Mouse (Mus musculus): ENCODE measurements around the gene Akr7a5.

Akr7a5 gene

GRCm38 (mm10) chr4:139301780-139302179 is 8.8 kb upstream of the Akr7a5 start:
- no peak for DNase-seq

GRCm38 (mm10) chr4:139302241-139302640 is 8.3 kb upstream of the Akr7a5 start:
- no peak for DNase-seq

- DNase-seq = no peak
Observed at GRCm38 (mm10) chr4:139305521-139305920, 5.0 kb upstream of the Akr7a5 start.

DNA sequence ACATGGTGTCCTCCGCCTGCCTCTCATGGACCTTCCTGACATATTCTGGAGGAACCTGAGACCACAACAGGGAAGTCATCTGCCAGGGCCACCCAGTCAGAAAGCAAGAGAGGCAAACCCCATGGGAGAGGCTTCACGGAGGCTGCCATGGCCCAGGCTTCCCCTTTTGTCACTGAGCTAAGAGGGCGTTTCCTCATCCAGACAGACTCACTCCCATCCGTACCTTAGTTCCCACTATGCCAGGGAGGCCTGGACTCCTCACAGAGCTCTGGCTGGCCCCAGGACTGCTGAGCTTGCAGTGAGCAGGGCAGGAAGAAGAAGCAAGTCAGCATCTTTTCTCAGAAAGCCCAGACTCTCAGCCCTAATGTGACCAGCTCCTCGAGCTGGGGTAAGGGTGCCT is 2.6 kb upstream of the Akr7a5 start:
- DNase-seq = no peak

DNA sequence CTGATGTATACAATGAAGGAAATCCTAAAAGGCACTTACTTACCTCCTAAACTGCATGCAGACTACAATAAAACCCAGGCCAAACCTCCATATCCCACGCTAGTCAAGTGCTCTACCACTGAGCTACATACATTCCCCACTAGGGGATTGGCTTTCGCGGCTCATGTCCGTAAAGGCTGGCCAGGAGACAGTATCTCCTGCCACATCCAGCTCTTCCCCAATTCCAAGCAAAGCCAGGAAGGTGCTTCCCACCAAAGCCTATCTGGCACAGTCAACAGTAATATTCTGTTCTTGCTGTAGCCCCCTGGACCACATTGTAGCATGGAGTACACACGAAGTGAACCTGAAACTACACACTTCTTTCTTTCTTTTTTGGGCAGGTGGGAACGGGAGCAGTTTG is 893 bp upstream of the Akr7a5 start:
- no peak for DNase-seq

DNA sequence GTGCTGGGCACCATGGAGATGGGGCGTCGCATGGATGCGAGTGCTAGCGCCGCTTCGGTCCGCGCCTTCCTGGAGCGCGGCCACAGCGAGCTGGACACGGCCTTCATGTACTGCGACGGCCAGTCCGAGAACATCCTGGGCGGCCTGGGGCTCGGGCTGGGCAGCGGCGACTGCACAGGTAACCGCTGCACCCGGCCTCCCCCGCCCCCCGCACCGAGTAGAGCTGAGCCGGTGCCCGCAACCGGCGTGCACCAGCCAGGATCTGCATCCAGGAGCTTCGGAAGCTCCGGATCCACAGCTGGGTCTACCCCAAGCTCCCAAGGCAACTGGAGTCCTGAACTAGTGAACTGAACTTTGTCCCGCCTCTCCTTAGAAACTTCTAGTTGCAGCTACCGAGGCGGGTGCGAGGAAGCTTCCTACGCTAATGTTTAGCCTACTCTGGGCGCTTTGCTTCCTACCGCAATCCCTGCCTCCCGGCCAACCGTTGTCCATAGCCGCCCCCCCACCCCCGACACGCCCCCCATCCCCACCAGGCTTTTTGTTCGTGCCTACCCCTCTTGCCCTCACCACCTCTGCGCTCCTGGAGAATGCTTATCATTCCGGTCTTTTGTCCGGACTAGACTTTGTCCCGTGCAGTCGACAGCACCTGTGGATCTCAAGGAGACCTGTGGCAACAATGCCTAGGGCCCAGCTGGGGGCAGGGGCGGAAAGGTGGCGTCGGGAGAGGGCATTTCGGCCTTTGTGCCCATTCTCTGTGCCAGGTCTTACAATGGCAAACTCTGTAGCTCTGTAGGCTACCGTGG is 556 bp downstream of the Akr7a5 start:
- no peak for DNase-seq

DNA sequence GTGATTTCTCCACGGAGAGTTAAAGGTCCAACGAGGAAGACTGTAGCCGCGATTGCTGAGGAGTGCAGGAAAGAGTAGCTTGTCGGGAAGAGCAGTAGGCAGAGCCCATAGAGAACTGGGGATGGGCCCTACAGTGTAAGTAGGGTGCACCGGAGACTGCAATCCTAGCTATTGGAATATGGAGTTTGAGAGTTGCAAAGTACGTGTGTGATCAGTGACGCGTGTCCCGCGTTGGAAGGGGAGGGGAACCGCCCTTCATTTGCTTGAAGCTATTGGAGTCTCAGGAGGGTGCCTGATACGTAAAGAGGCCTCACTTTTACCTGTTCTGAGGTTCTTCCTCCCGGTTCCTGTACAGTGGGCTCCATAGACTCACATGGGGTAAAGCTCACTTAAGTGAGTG is 1.2 kb downstream of the Akr7a5 start:
- no peak for DNase-seq

GRCm38 (mm10) chr4:139312632-139313031 is 2.1 kb downstream of the Akr7a5 start:
- no peak for DNase-seq

DNA sequence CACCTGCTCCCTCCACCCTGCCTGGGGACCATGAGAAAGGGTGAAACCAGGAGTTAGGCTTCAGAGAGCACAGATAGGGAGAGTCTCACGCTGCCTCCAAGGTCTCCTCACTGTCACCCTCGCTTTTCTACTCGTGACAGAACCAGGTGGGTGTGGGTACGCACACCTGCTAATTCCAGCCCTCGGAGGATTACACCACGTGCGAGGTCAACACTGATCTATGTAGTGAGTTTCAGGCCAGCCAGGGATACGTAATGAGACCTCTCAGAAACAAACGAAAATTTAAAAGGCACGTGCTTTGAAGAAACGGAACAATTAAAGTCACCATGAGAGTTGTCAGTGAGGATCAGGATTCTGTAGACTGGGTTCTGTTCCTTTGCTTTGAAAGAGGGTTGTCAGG is 7.9 kb downstream of the Akr7a5 start:
- DNase-seq = no peak

DNA sequence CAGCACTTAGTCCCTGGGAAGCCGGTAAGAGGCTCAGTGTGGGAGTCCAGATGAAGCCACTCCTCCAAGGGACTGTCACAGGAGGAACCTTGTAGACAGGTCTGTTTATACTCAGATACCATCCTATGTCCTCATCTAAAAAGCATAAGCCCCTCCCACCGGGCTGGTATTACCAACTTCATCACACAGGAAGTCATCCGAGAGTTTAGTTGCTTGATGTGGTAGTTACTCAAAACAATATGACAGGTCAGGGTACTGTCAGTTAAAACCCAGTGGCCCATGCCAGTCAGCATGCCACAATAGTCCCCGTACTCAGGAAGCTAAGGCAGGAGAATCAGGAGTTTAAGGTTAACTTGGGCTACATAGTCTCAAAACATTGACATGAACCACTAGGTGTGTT is 9.2 kb downstream of the Akr7a5 start:
- no peak for DNase-seq

DNA sequence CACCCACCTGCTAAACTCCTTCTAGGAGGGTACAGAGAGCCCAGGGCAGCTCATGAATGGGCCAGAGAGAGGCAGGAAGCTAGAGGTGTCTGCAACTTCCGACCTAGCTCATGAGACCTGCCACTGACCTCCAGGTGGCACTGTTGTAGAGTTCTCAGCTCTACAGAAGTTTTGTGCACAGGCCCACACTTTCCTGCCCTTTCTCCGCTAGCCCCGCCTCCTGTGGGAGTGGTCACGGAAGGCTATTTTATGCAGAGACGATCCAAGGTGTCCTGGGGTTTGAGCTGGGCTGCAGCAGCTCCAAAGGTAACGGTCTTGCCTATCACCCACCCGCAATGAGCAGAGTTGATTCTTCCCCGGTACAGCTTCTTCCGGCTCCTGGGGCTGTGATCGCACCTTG is 20.1 kb downstream of the Akr7a5 start:
- DNase-seq = no peak

DNA sequence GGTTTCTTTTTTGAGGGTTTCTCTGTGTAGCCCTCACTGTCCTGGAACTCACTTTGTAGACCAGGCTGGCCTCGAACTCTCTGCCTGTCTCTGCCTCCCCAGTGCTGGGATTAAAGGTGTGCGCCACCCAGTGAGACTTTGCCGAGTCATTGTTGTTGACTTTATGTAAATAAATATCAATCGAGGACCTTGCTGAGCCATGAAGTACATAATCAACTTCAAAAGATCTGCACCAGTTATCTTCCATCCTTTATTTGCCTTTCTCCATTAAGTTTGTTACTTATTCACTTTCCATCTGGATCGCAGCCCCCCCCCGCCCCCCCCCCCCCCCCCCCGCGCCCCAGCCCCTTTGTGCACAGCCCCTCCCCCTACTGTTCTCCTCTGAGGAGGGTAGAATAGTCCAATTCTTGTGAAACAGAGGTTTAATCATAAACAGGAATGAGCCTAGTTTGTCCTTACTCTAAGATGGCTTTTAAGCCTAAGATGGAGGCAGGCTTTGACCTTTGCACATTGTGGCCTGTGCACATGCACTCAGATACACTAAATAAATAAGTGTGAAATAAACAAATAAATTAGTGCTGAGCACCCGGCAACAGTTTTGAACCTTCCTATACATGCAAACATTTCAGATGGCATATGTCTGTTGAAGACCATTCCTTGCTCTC is 24.2 kb downstream of the Akr7a5 start:
- no peak for DNase-seq

DNA sequence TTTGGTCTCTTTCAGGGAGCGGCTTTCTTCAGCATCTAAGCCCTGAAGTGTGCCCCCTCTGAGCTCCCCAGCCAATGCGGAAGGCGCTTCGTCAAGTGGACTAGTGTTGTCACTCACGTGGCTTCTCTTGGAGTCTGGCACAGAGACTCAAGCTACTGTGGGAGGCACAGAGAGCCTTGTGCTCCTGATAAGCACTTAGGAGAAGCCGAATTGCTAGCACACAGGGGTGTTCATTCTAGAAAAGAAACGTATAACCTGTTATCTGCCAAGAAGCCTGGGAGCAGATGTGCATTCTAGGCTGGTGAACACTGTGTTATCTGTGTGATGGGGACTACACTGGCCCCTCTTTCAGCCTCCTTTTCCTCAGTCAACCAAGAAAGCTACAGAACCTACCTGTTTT is 25.0 kb downstream of the Akr7a5 start:
- no peak for DNase-seq

DNA sequence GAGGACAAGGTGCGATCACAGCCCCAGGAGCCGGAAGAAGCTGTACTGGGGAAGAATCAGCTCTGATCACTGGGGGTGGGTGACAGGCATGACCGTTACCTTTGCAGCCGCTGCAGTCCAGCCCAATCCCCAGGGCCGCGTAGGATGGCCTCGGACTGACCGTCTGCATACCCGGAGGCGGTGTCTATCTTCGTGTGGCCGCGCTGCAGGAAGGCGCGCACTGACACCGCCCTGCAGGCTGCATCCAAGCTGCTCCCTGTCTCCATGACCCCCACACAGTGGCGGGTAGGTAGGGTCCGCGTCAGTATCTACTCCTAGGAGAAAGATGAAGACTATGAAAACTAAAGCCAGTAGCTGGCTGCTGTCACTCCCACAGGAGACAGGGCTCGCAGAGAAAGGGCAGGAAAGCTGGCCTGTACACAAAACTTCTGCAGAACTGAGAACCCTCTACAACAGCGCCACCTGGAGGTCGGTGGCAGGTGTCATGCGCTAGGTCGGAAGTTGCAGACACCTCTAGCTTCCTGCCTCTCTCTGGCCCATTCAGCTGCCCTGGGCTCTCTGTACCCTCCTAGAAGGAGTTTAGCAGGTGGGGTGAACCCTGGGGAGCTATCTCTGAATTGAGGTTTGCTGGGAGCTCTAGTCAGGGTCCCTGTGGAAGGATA is 26.4 kb downstream of the Akr7a5 start:
- DNase-seq = peak; percentile 48

GRCm38 (mm10) chr4:139338145-139338544 is 27.6 kb downstream of the Akr7a5 start:
- no peak for DNase-seq

DNA sequence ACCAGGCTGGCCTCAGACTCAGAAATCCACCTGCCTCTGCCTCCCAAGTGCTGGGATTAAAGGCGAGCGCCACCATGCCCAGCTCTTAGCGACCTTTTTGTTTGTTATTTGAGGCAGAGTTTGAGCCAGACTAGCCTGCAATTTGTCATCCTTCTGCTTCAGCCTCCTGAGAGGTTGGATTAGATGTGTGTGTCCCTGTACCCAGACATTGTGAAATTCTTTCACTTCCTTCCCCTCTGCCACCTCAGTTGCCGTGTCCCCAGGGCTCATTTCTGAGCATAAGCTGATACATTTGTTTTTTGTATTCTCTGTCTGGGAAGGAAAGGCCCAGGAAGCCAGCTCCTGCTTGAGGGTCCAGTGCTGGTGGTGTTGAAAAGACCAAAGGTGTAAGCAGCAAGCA is 30.3 kb downstream of the Akr7a5 start:
- no peak for DNase-seq

DNA sequence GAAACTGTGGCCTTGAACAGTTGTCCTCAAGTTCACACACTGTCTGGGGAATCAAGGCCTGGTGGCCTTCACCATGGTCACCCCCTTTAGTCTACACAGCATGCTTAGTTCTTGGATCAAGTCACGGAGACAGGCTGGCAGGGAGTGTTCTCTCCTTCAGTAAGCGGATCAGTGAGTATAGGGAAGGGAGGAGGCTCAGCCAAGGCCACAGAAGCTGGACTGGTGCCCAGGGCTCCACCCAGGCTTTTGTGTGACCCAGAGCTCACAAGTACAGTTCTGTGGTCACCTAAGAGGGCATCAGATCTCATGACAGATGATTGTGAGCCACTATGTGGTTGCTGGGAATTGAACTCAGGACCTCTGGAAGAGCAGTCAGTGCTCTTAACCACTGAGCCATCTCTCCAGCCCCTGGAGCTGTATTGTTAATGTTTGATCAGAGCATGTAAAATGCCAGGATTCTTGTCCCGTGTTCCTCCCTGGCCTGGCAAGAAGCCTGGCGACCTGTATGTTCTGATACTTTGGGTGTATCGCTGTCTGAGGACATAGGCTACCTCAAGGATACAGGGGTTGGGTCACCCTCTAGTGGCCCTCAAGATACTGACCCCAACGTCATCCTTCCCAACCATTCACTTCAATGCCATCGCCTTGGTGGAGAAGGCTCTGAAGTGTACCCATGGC is 31.2 kb downstream of the Akr7a5 start:
- DNase-seq = no peak

GRCm38 (mm10) chr4:139343718-139344117 is 33.2 kb downstream of the Akr7a5 start:
- peak; percentile 9 for DNase-seq

DNA sequence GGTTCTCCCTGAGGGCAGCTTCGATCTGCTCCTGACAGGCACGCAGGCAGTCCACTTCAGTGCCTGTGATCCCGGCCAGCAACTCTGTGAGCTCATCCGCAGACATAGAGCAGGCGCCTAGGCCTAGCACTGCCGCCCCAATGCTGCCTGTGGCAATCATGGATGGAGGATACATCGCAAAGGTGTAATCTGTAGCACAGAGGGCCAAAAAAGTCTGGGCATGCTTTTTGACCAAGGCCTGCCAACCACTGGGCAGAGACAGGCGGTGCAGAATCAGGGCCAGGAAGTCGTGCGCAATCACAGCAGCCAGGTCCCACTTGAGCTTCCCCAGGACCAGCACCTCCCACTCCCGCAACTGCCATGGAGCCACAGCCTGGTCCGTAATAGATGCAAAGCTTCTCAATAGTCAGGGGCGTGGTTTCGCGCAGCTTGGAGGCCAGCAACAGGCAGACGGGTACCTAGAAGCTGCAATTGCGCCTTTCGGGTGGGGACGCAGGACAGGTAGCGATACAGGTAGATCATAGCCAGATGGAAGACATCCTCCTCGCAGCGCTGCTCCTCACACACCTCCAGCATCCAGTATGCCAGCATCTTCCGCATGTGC is 35.0 kb downstream of the Akr7a5 start:
- no peak for DNase-seq

- DNase-seq = peak; percentile 91
Observed at GRCm38 (mm10) chr4:139351931-139352711, 41.6 kb downstream of the Akr7a5 start, which contains the start of the genes Mrto4, Emc1 and Ubr4. Gene Mrto4, minus strand, starts transcription at chr4:139352576. Gene Emc1, plus strand, starts transcription at chr4:139352587. Gene Ubr4, plus strand, starts transcription at chr4:139352609.

DNA sequence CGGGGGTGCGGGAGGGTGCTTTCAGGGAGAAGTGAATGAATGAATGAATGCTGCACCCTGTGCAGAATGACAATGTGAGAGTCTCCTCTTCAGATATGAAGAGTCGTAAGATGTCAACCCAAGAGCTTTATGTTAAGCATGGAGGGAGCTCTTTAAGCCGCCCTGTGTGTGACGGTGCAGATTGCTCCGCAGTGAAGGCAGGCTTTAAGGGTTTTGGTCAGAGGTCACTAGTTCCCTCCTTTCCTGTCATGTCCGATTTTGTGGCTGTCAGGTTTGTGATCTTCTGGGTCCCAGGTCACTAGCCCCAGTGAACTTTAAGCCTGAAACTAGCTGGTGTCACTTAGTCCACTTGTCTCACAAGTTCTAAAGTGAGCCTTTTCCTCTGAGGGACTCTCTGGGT is 42.3 kb downstream of the Akr7a5 start:
- DNase-seq = no peak

DNA sequence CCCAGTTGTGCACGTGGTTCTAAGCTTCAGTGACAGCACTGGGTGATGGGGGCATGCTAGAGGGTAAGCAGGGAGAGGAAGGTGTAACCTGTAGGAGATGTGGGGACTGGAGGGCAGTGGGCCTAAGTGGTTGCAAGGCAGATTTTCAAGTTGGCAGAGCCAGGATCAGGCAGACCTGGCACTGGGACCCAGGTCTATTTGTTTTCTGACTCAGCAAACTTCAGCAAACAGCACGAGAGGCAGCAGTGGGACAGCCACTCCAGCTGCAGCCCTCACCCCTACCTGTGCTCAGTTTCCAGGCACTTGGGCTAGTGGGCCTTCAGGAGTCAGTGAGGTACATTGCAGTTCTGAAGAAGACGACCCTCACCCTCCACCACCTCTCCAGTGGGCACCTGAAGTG is 46.7 kb downstream of the Akr7a5 start:
- no peak for DNase-seq

Measured in right cerebral cortex, postnatal 25 days (tissue).